Mouse (Mus musculus) heart, adult 11 months (tissue): ENCODE data around the gene Ndufb5.
A peak's percentile ranks its signal among the peaks of the same experiment; 100 is the strongest.
"Not testable (repeated sequence)": the region's sequence is repeated elsewhere in the genome, so short reads cannot be mapped to it uniquely, and the experiment has no call there.

ENCODE experiments used
- DNase-seq: peaks from one replicate; pipeline ENCODE4 v3.0.0; 2022

Gene Ndufb5

DNA sequence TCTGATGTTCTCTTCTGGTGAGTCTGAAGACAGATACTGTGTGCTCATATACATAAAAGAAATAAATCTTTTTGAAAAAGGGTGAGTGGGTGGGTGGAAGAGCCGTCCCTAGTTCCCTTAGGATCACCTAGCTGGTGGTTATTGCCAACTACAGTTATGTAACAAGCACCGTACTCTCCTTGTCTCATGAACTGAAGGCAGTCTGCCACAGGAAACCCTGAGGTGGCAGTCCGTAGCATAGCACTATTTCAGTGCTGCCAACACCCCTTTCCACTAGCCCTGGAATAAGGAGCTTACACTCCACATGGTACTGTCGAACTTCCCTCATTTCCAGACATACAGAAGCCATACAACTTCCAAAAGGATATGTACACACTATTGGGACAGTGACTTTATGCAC is 8.9 kb upstream of the Ndufb5 start:
- peak; percentile 73 for DNase-seq

DNA sequence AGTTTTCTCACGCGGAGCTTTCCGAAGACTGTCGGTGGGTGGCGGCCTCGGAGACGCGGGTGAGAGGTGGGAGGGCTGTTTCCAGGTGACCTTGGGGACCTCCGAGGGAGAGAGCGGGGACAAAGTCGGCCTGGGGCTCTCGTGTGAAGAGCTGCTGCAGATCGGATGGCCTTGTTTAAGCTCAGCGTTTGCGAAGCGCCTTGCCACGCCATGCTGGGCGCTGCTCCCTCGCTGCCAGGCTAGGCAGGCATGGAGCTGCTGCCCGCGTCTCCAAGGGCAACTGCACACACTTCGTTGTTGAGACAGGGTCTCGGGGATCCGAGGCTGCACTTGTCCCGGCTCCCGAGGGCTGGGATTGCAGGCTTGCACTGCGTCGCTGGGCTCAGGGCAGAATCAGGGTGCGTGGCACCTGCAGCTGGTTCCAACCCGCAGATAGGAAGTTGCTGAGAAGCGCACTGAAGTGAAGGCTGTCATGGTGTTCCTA is 424 bp downstream of the Ndufb5 start, which contains the start of gene Mrpl47:
Mrpl47 (minus strand) TSS at position 434 of the 484 bp plus-strand sequence.
- DNase-seq = no peak

GRCm38 (mm10) chr3:32738549-32738948 is 1.8 kb downstream of the Ndufb5 start:
- DNase-seq = peak; percentile 88

DNA sequence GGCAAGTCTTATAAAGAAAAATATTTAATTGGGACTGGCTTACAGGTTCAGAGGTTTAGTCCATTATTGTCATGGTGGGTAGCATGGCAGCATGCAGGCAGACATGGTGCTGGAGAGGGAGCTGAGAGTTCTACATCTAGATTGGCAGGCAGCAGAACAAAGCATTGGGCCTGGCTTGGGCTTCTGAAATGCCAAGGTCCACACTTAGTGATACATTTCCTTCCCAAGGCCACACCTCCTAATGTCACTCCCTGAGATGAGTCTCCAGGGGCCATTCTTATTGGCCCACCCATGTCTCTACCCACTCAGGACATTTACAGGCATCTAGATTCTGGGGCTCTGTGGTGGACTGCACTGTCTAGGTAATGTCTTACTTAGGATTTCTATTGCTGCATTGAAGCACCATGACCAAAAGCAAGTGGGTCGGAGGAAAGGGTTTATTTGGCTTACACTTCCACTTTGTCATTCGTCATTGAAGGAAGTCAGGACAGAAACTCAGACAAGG is 5.5 kb downstream of the Ndufb5 start:
- DNase-seq = peak; percentile 77

DNA sequence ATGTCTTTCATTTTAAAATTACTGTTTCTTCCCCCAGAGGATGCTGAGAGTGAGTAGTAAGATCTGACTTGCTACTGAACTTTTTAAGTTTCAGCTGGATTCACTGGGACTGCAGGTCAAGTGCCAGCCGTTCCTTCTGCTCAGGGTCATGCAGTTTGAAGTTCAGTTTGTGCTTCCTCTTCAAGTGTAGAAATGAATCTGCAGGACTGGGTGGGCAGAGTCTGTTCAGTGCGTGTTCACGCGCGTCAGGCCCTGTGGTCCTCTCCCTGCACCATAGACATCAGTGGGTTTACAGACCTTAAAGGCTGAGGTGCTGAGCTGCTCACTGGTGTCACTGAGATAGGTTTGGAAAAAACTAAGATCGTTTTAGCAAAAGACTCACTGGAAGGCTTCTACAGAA is 8.2 kb downstream of the Ndufb5 start:
- peak; percentile 73 for DNase-seq

DNA sequence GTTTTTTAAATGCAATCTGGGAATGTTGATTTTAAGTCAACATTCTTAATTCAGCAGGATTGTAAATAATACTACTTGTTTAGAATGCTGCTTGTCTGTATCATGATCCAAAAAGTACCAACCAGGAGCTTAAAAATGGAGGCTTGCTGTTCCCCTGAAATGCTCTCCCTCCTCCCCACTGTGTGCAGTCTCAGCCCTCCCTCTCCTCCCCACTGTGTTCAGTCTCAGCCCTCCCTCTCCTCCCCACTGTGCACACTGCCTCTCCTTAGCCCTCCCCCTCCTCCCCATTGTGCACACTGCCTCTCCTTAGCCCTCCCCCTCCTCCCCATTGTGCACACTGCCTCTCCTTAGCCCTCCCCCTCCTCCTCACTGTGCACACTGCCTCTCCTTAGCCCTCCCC is 8.6 kb downstream of the Ndufb5 start:
- DNase-seq = not testable (repeated sequence)

- DNase-seq = no peak
These were observed 11.6 kb downstream of the Ndufb5 start for GRCm38 (mm10) chr3:32748384-32748783.

DNA sequence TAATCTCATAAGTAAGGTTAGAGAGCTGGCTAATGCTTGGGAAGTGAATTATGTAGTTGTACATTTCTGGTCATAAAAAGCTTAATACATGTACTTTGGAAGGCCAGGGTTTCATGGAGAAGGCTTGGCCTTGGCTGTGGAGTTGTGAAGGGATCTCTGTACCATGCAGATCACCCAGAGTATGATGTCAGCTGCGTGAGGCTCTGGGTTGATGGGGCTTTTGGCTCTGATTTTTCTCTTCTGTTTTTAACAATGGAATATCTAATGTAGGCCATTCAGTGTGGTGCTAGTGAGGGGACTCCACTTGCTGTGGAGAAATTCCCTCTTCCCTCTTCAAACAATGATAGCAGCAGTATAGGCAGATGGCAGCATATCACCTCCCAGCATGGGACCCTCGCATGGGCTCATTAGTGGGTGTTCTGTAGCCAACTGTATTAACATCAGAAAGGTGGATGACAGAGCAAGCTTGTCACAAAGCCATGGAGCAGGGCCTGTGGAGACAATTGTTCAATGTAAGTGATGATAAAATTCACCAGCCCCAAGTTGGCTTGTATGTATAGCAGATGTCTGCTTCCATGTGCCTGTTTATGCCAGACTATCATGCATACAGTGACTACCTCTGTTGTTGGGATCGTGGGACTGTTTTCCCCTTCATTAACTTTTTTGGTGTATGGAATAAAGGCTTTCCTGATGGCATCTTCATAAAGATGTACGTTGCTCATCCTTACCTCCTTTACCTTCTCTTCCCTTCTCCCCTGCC is 13.2 kb downstream of the Ndufb5 start:
- DNase-seq = no peak

DNA sequence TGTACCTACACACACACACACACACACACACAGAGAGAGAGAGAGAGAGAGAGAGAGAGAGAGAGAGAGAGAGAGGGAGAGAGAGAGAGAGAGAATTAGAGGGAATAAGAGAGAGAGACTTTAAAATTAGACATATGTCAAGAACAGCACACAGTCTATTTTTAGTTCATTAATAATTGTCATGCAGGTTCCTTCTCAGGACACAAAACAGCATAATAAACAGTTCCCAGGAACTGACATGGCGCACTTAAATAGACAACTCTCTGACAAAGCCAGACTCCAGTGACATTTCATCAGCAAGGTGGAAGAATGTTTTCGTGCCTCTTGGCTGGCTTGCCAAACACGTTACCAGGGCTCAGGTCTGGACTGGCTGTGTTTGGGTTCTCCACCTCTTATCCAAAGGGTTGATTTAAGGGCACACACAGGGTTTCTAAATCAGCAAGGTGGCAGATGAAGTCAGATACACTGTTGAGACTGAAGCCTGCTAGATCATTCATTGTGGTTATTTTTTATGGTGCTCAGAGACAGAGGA is 17.7 kb downstream of the Ndufb5 start:
- DNase-seq = no peak

DNA sequence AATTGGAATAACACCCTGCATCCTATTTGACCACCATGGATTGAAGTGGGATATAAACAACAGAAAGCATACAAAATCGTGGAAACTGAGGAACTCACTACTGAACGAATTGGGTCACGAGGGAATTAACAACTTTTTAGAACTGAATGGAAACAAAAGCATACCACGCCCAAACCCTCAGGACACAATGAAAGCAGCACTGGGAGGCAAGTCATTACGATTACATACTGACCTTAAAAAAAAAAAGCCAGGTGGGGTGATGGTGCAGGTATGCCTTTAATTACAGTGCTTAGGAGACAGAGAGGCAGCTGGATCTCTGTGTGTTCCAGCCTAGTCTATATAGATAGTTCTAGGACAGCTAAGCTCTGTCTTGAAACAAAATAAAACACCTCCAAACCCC is 22.4 kb downstream of the Ndufb5 start:
- DNase-seq = no peak

DNA sequence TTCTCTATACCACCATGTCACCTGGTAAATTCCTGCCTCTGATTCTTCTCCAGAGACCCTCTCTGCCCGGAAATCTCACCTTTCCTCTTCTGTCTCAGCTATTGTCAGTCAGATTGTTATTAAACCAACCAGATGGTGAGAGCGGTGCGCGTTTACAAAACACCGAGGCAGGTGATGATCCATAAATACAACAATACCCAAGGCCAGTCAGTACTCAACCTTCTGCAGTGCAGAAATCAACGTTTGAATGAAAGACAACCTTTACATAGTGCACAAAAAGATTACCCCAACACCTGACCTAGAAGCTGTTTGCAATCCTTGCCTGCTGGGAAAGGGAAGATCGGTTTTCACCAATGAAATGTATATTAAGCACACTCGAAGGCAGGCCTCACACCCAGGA is 26.2 kb downstream of the Ndufb5 start:
- no peak for DNase-seq

- peak; percentile 81 for DNase-seq
These were observed 27.1 kb downstream of the Ndufb5 start for GRCm38 (mm10) chr3:32763902-32764301.

DNA sequence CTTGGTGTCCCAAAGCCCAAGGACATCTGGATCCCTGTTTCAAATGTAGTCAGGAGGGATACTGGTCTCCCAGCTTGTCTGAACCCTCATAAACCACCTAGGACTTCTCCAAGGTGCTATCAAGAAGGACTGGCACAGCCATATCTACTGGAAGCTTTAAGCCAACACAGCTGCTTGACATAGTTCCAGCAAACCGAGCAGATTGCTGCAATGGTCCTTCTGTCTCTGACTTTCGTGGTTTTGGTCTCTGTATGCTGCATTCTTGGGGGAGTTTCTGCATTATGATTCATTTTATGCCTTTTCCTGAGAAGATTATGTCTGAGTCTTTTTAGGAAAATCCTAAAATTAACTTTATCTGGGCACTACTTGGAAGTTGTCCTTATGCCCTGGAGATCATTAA is 34.0 kb downstream of the Ndufb5 start:
- no peak for DNase-seq
